Mouse (Mus musculus): ENCODE data around the gene Tap1. TPM values are rescaled to one million over a fixed set of nuclear protein-coding genes. Genes with fewer than 3 reads are reported as not detected.

The Tap1 gene
- polyA plus RNA-seq (2014; fragmentation: Nextera tagmentation; extraction: Ambion mirVana): 2.2 and 2.6 TPM in 2 replicates

GRCm38 (mm10) chr17:34187261-34187916, at the start of gene Tap1, which contains the start of gene Psmb9:
Tap1 (plus strand) TSS chr17:34187553.
Psmb9 (minus strand) TSS chr17:34187764.
- Histone ChIP-seq H3K27me3 (ENCODE audit: control insufficient read depth, insufficient read depth, low read length) (peaks cover 62% of the 10 kb centered on the region), H3K36me3 (replicated peaks; ENCODE audit: control insufficient read depth, insufficient read depth) (no peaks in the 10 kb centered on the region), H3K27ac (no peak within 1 kb of the TSS), H3K9me3 (ENCODE audit: control insufficient read depth, low read length) (no peaks in the 10 kb centered on the region), H3K9ac (peak within 1 kb of the TSS; percentile 32), H3K4me1 (replicated peaks; ENCODE audit: control insufficient read depth, insufficient read depth, low read length) (peaks cover 13% of the 10 kb centered on the region), H3K4me2 (replicated peaks) (peak within 1 kb of the TSS; percentile 77), H3K4me3 (replicated peaks; ENCODE audit: low read length) (peak within 1 kb of the TSS; percentile 36)
- under 1% methylated on average over 46 of the region's 46 CpGs for whole genome bisulfite sequencing
- DNase-seq (ENCODE audit: low spot score) (peak; percentile 92), ATAC-seq (ENCODE audit: low FRiP score) (peak; percentile 93)

- Histone ChIP-seq H3K4me2 (replicated peaks) (no peak overlapping the region), H3K36me3 (replicated peaks; ENCODE audit: control insufficient read depth, insufficient read depth) (no peaks in the 10 kb centered on the region), H3K9me3 (ENCODE audit: control insufficient read depth, low read length) (no peaks in the 10 kb centered on the region), H3K4me3 (replicated peaks; ENCODE audit: low read length) (no peak overlapping the region), H3K9ac (no peak overlapping the region), H3K4me1 (replicated peaks; ENCODE audit: control insufficient read depth, insufficient read depth, low read length) (peaks cover 10% of the 10 kb centered on the region; the same call in 1 of the 2 replicates), H3K27ac (no peak overlapping the region), H3K27me3 (ENCODE audit: control insufficient read depth, insufficient read depth, low read length) (peaks cover 42% of the 10 kb centered on the region)
- 70% methylated on average over 7 of the region's 7 CpGs for WGBS
- ATAC-seq (ENCODE audit: low FRiP score): no peak
- no peak for DNase-seq (ENCODE audit: low spot score)
Observed at GRCm38 (mm10) chr17:34137601-34138000, 49.8 kb upstream of the Tap1 start.

- ATAC-seq (ENCODE audit: low FRiP score) (no peak), DNase-seq (ENCODE audit: low spot score) (no peak)
- Histone ChIP-seq H3K27me3 (ENCODE audit: control insufficient read depth, insufficient read depth, low read length) (peaks cover 42% of the 10 kb centered on the region), H3K9ac (no peak overlapping the region), H3K27ac (no peak overlapping the region), H3K36me3 (replicated peaks; ENCODE audit: control insufficient read depth, insufficient read depth) (no peaks in the 10 kb centered on the region), H3K4me1 (replicated peaks; ENCODE audit: control insufficient read depth, insufficient read depth, low read length) (peaks cover 10% of the 10 kb centered on the region; the same call in 1 of the 2 replicates), H3K9me3 (ENCODE audit: control insufficient read depth, low read length) (no peaks in the 10 kb centered on the region), H3K4me2 (replicated peaks) (no peak overlapping the region), H3K4me3 (replicated peaks; ENCODE audit: low read length) (no peak overlapping the region)
- WGBS: 75% methylated on average over 7 of the region's 7 CpGs
Observed at GRCm38 (mm10) chr17:34138655-34139054, 48.7 kb upstream of the Tap1 start.

- peaks cover 10% of the 10 kb centered on the region; the same call in 1 of the 2 replicates for H3K4me1 ChIP-seq (replicated peaks; ENCODE audit: control insufficient read depth, insufficient read depth, low read length)
- no peaks in the 10 kb centered on the region for H3K36me3 ChIP-seq (replicated peaks; ENCODE audit: control insufficient read depth, insufficient read depth)
- H3K4me2 ChIP-seq (replicated peaks): peak overlapping the region; percentile 50
- DNase-seq (ENCODE audit: low spot score): peak; percentile 40
- no peak overlapping the region for H3K27ac ChIP-seq
- H3K4me3 ChIP-seq (replicated peaks; ENCODE audit: low read length): peak overlapping the region; percentile 16
- whole genome bisulfite sequencing: 2% methylated on average over 16 of the region's 16 CpGs
- ATAC-seq (ENCODE audit: low FRiP score): no peak
- peak overlapping the region; percentile 8; the same call in 1 of the 2 replicates for H3K9ac ChIP-seq
- no peaks in the 10 kb centered on the region for H3K9me3 ChIP-seq (ENCODE audit: control insufficient read depth, low read length)
- H3K27me3 ChIP-seq (ENCODE audit: control insufficient read depth, insufficient read depth, low read length): peaks cover 42% of the 10 kb centered on the region
Observed at GRCm38 (mm10) chr17:34139416-34139815, 47.9 kb upstream of the Tap1 start.

- H3K4me1 ChIP-seq (replicated peaks; ENCODE audit: control insufficient read depth, insufficient read depth, low read length): peaks cover 10% of the 10 kb centered on the region; the same call in 1 of the 2 replicates
- ATAC-seq (ENCODE audit: low FRiP score): no peak
- no peak for DNase-seq (ENCODE audit: low spot score)
- H3K9ac ChIP-seq: no peak overlapping the region
- peaks cover 42% of the 10 kb centered on the region for H3K27me3 ChIP-seq (ENCODE audit: control insufficient read depth, insufficient read depth, low read length)
- H3K36me3 ChIP-seq (replicated peaks; ENCODE audit: control insufficient read depth, insufficient read depth): no peaks in the 10 kb centered on the region
- no peak overlapping the region for H3K4me2 ChIP-seq (replicated peaks)
- H3K4me3 ChIP-seq (replicated peaks; ENCODE audit: low read length): no peak overlapping the region
- no peaks in the 10 kb centered on the region for H3K9me3 ChIP-seq (ENCODE audit: control insufficient read depth, low read length)
- WGBS: 24% methylated on average over 5 of the region's 5 CpGs
- H3K27ac ChIP-seq: no peak overlapping the region
Observed at GRCm38 (mm10) chr17:34140240-34140639, 47.1 kb upstream of the Tap1 start.

GRCm38 (mm10) chr17:34141448-34141847, 45.9 kb upstream of the Tap1 start:
- H3K4me3 ChIP-seq (replicated peaks; ENCODE audit: low read length): no peak overlapping the region
- no peak for ATAC-seq (ENCODE audit: low FRiP score)
- 50% methylated on average over 4 of the region's 4 CpGs for WGBS
- no peaks in the 10 kb centered on the region for H3K9me3 ChIP-seq (ENCODE audit: control insufficient read depth, low read length)
- no peak overlapping the region for H3K4me2 ChIP-seq (replicated peaks)
- no peak overlapping the region for H3K27ac ChIP-seq
- H3K4me1 ChIP-seq (replicated peaks; ENCODE audit: control insufficient read depth, insufficient read depth, low read length): peaks cover 10% of the 10 kb centered on the region; the same call in 1 of the 2 replicates
- H3K27me3 ChIP-seq (ENCODE audit: control insufficient read depth, insufficient read depth, low read length): peaks cover 42% of the 10 kb centered on the region
- no peak overlapping the region for H3K9ac ChIP-seq
- no peaks in the 10 kb centered on the region for H3K36me3 ChIP-seq (replicated peaks; ENCODE audit: control insufficient read depth, insufficient read depth)
- no peak for DNase-seq (ENCODE audit: low spot score)

GRCm38 (mm10) chr17:34142456-34143010, 44.8 kb upstream of the Tap1 start:
- ATAC-seq (ENCODE audit: low FRiP score): no peak
- no peak overlapping the region for H3K4me3 ChIP-seq (replicated peaks; ENCODE audit: low read length)
- H3K9ac ChIP-seq: no peak overlapping the region
- DNase-seq (ENCODE audit: low spot score): no peak
- H3K9me3 ChIP-seq (ENCODE audit: control insufficient read depth, low read length): no peaks in the 10 kb centered on the region
- H3K27ac ChIP-seq: no peak overlapping the region
- H3K4me2 ChIP-seq (replicated peaks): no peak overlapping the region
- 80% methylated on average over 7 of the region's 7 CpGs for WGBS
- H3K27me3 ChIP-seq (ENCODE audit: control insufficient read depth, insufficient read depth, low read length): peaks cover 40% of the 10 kb centered on the region
- H3K36me3 ChIP-seq (replicated peaks; ENCODE audit: control insufficient read depth, insufficient read depth): no peaks in the 10 kb centered on the region
- peaks cover 10% of the 10 kb centered on the region; the same call in 1 of the 2 replicates for H3K4me1 ChIP-seq (replicated peaks; ENCODE audit: control insufficient read depth, insufficient read depth, low read length)

- Histone ChIP-seq H3K9me3 (ENCODE audit: control insufficient read depth, low read length) (no peaks in the 10 kb centered on the region), H3K27me3 (ENCODE audit: control insufficient read depth, insufficient read depth, low read length) (peaks cover 35% of the 10 kb centered on the region), H3K27ac (no peak within 1 kb of the TSS), H3K36me3 (replicated peaks; ENCODE audit: control insufficient read depth, insufficient read depth) (no peaks in the 10 kb centered on the region), H3K9ac (no peak within 1 kb of the TSS), H3K4me2 (replicated peaks) (no peak within 1 kb of the TSS), H3K4me3 (replicated peaks; ENCODE audit: low read length) (no peak within 1 kb of the TSS), H3K4me1 (replicated peaks; ENCODE audit: control insufficient read depth, insufficient read depth, low read length) (peaks cover 10% of the 10 kb centered on the region; the same call in 1 of the 2 replicates)
- no peak for ATAC-seq (ENCODE audit: low FRiP score)
- DNase-seq (ENCODE audit: low spot score): no peak
- 23% methylated on average over 7 of the region's 7 CpGs for WGBS
Observed at GRCm38 (mm10) chr17:34143033-34143432, 44.3 kb upstream of the Tap1 start, which contains the start of gene H2-DMb2. H2-DMb2 (plus strand) TSS chr17:34143307.

- WGBS: 69% methylated on average over 5 of the region's 5 CpGs
- DNase-seq (ENCODE audit: low spot score) (no peak), ATAC-seq (ENCODE audit: low FRiP score) (no peak)
- no peak overlapping the region for H3K4me2 ChIP-seq (replicated peaks)
- peaks cover 10% of the 10 kb centered on the region; the same call in 1 of the 2 replicates for H3K4me1 ChIP-seq (replicated peaks; ENCODE audit: control insufficient read depth, insufficient read depth, low read length)
- no peaks in the 10 kb centered on the region for H3K36me3 ChIP-seq (replicated peaks; ENCODE audit: control insufficient read depth, insufficient read depth)
- H3K27me3 ChIP-seq (ENCODE audit: control insufficient read depth, insufficient read depth, low read length): peaks cover 31% of the 10 kb centered on the region
- H3K9ac ChIP-seq: no peak overlapping the region
- H3K9me3 ChIP-seq (ENCODE audit: control insufficient read depth, low read length): no peaks in the 10 kb centered on the region
- H3K27ac ChIP-seq: no peak overlapping the region
- H3K4me3 ChIP-seq (replicated peaks; ENCODE audit: low read length): no peak overlapping the region
Observed at GRCm38 (mm10) chr17:34143461-34143860, 43.9 kb upstream of the Tap1 start.
